Mouse (Mus musculus) limb, embryonic 14.5 days (tissue): Measurements from ENCODE around the gene Kcnk5. TPM values are rescaled to one million over a fixed set of nuclear protein-coding genes. Genes with fewer than 3 reads are reported as not detected.

Experiments
- ATAC-seq: fragments of 200-750 bp; cut with Nextera tagmentation; 2 replicates; pipeline ENCODE4 v1.8.0; 2017; ENCODE audit warnings: low read depth, moderate number of reproducible peaks, moderate TSS enrichment; ENCODE audit not compliant: low FRiP score
- DNase-seq: peaks from one replicate; pipeline ENCODE4 v3.0.0-alpha.2; 2015; ENCODE audit warnings: low spot score
- H3K27ac ChIP-seq: fragments of 300-500 bp; sonication (generic); replicated peaks from 2 replicates; pipeline ENCODE4 v1.5.1; 2014; ENCODE audit warnings: low read depth, mild to moderate bottlenecking, low read length, moderate library complexity, mixed read lengths
- H3K27me3 ChIP-seq: fragments of 300-500 bp; sonication (generic); 2 replicates; pipeline ENCODE4 v1.6.1; 2014; ENCODE audit warnings: low read length, mixed read lengths; ENCODE audit not compliant: control insufficient read depth, insufficient read depth
- H3K36me3 ChIP-seq: fragments of 300-500 bp; sonication (generic); 2 replicates; pipeline ENCODE4 v1.6.1; 2014; ENCODE audit warnings: mild to moderate bottlenecking, low read length, moderate library complexity, mixed read lengths; ENCODE audit not compliant: control insufficient read depth, insufficient read depth
- H3K4me1 ChIP-seq: fragments of 300-500 bp; sonication (generic); 2 replicates; pipeline ENCODE4 v1.6.1; 2014; ENCODE audit warnings: antibody characterized with exemption, low read length, mixed read lengths; ENCODE audit not compliant: control insufficient read depth, insufficient read depth
- H3K4me2 ChIP-seq: fragments of 300-500 bp; sonication (generic); replicated peaks from 2 replicates; pipeline ENCODE4 v1.6.1; 2014; ENCODE audit warnings: low read depth, mild to moderate bottlenecking, low read length, moderate library complexity; ENCODE audit not compliant: severe bottlenecking
- H3K4me3 ChIP-seq: fragments of 300-500 bp; sonication (generic); replicated peaks from 2 replicates; pipeline ENCODE4 v1.5.1; 2014; ENCODE audit warnings: low read length
- H3K9ac ChIP-seq: fragments of 300-500 bp; sonication (generic); 2 replicates; pipeline ENCODE4 v1.6.1; 2014; ENCODE audit warnings: mild to moderate bottlenecking, low read depth, low read length, moderate library complexity; ENCODE audit not compliant: severe bottlenecking
- H3K9me3 ChIP-seq: fragments of 300-500 bp; sonication (generic); 2 replicates; pipeline ENCODE4 v1.6.1; 2016; ENCODE audit warnings: low read length; ENCODE audit not compliant: control insufficient read depth
- POLR2A ChIP-seq: fragments of 200-500 bp; IDR thresholded peaks from 2 replicates; pipeline ENCODE4 v1.8.0; 2012; ENCODE audit warnings: inconsistent platforms, mild to moderate bottlenecking, moderate library complexity, borderline replicate concordance; ENCODE audit not compliant: insufficient read depth, insufficient read length; ENCODE audit errors: extremely low read depth
- WGBS: fragments of 180-500 bp; shearing (Covaris S2); extraction: QIAGEN DNeasy Blood & Tissue Kit; methylation state at CpG from one replicate; pipeline ENCODE4 v1.1.7; 2014; 5-methylcytosine and 5-hydroxymethylcytosine counted together
- polyA plus RNA-seq, 2 experiments: library from polyadenylated mRNA; depleted of rRNA in 1 of 2; stranded (reverse) in 1 of 2; unstranded in 1 of 2; fragments of >200 nt; fragmentation: Nextera tagmentation in 1 of 2; extraction: Ambion mirVana in 1 of 2; gene quantifications; 2 replicates each; pipeline versions ENCODE4 v1.2.1 to v1.2.3; 2012 to 2014

The Kcnk5 gene
- polyA plus RNA-seq, 2 experiments: 4.1 to 5.5 TPM

- no peak overlapping the region for H3K9ac ChIP-seq
- DNase-seq: no peak
- H3K27me3 ChIP-seq: no peaks in the 10 kb centered on the region
- no peak for TF ChIP-seq POLR2A
- H3K36me3 ChIP-seq: no peaks in the 10 kb centered on the region
- H3K4me2 ChIP-seq: no peak overlapping the region
- peaks cover 10% of the 10 kb centered on the region for H3K4me1 ChIP-seq
- no peak overlapping the region for H3K27ac ChIP-seq
- no peak overlapping the region for H3K4me3 ChIP-seq
- no peaks in the 10 kb centered on the region for H3K9me3 ChIP-seq
- 93% methylated on average over 11 of the region's 11 CpGs for WGBS
- ATAC-seq: no peak
Observed at GRCm38 (mm10) chr14:20120012-20120411, 61.6 kb downstream of the Kcnk5 start.

- TF ChIP-seq POLR2A: no peak
- peaks cover 10% of the 10 kb centered on the region for H3K4me1 ChIP-seq
- WGBS: 25% methylated on average over 9 of the region's 9 CpGs
- no peaks in the 10 kb centered on the region for H3K27me3 ChIP-seq
- no peak for DNase-seq
- H3K9ac ChIP-seq: no peak overlapping the region
- H3K4me2 ChIP-seq: no peak overlapping the region
- ATAC-seq: no peak
- no peaks in the 10 kb centered on the region for H3K36me3 ChIP-seq
- H3K27ac ChIP-seq: no peak overlapping the region
- no peak overlapping the region for H3K4me3 ChIP-seq
- H3K9me3 ChIP-seq: no peaks in the 10 kb centered on the region
Observed at GRCm38 (mm10) chr14:20116149-20116605, 65.4 kb downstream of the Kcnk5 start.

- ATAC-seq: no peak
- DNase-seq: no peak
- Histone ChIP-seq H3K27ac (no peak overlapping the region), H3K36me3 (no peaks in the 10 kb centered on the region), H3K9me3 (no peaks in the 10 kb centered on the region), H3K4me1 (peaks cover 7% of the 10 kb centered on the region), H3K4me3 (no peak overlapping the region), H3K4me2 (no peak overlapping the region), H3K27me3 (no peaks in the 10 kb centered on the region), H3K9ac (no peak overlapping the region)
- TF ChIP-seq POLR2A: no peak
- WGBS: 88% methylated on average over 6 of the region's 6 CpGs
Observed at GRCm38 (mm10) chr14:20114951-20115350, 66.7 kb downstream of the Kcnk5 start.

GRCm38 (mm10) chr14:20113964-20114363 is 67.6 kb downstream of the Kcnk5 start:
- 6% methylated on average over 6 of the region's 6 CpGs for whole genome bisulfite sequencing
- peak; percentile 70 for ATAC-seq
- Histone ChIP-seq H3K36me3 (no peaks in the 10 kb centered on the region), H3K4me1 (peaks cover 7% of the 10 kb centered on the region), H3K27me3 (no peaks in the 10 kb centered on the region), H3K9me3 (no peaks in the 10 kb centered on the region), H3K4me2 (no peak overlapping the region), H3K27ac (no peak overlapping the region), H3K4me3 (no peak overlapping the region), H3K9ac (no peak overlapping the region)
- peak; percentile 88 for DNase-seq
- no peak for TF ChIP-seq POLR2A

- no peaks in the 10 kb centered on the region for H3K9me3 ChIP-seq
- H3K4me1 ChIP-seq: peaks cover 7% of the 10 kb centered on the region
- no peak for ATAC-seq
- no peaks in the 10 kb centered on the region for H3K36me3 ChIP-seq
- no peak overlapping the region for H3K27ac ChIP-seq
- H3K27me3 ChIP-seq: no peaks in the 10 kb centered on the region
- no peak for TF ChIP-seq POLR2A
- no peak overlapping the region for H3K4me2 ChIP-seq
- WGBS: 57% methylated on average over 7 of the region's 7 CpGs
- H3K9ac ChIP-seq: no peak overlapping the region
- H3K4me3 ChIP-seq: no peak overlapping the region
- DNase-seq: no peak
Observed at GRCm38 (mm10) chr14:20113189-20113961, 68.2 kb downstream of the Kcnk5 start.
